Mouse (Mus musculus) ES-E14 (cell line): ENCODE data around the gene Klk15.

ENCODE experiments used
- CHD2 ChIP-seq: IDR thresholded peaks from 2 replicates; pipeline ENCODE4 v1.6.1; 2014; ENCODE audit warnings: mild to moderate bottlenecking, low read depth, low read length, inconsistent platforms
- HCFC1 ChIP-seq: IDR thresholded peaks from 2 replicates; pipeline ENCODE4 v1.6.1; 2012; ENCODE audit warnings: low read length, inconsistent platforms, borderline replicate concordance; ENCODE audit not compliant: insufficient read depth
- MAFK ChIP-seq: IDR thresholded peaks from 2 replicates; pipeline ENCODE4 v1.6.1; 2014; ENCODE audit warnings: mild to moderate bottlenecking, low read depth, low read length, inconsistent platforms; ENCODE audit not compliant: insufficient read depth
- ZC3H11A ChIP-seq: IDR thresholded peaks from 2 replicates; pipeline ENCODE4 v1.6.1; 2012; ENCODE audit warnings: low read depth, mild to moderate bottlenecking, inconsistent platforms, low read length, borderline replicate concordance
- ZNF384 ChIP-seq: IDR thresholded peaks from 2 replicates; pipeline ENCODE4 v1.6.1; 2012; ENCODE audit warnings: low read depth, low read length, inconsistent platforms

DNA sequence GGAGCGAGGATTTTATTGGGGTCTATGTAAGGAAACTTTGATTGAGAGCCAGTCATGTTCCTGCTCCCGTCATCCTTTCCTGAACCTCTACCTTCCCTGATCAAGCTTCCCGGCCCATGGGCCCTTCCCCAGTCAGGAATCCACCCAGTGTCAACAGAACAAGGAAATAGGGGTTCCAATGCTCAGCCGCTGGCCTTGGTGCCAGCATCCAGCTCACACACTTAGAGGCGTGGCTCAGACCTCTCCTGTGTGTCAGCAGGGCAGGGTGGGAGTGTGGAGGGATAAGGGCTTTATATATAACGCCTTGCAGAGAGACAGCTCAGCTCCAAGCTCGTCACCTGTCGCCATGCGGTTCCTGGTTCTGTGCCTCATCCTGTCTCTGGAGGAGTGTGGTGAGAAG is 18.7 kb upstream of the Klk15 start:
- TF ChIP-seq HCFC1 (no peak), ZNF384 (no peak), ZC3H11A (no peak), CHD2 (no peak), MAFK (no peak)
